Mouse (Mus musculus) hindlimb bud, embryonic 11.5 days (tissue): Measurements from ENCODE around the gene Gtf3c4.

Experiments
- DNase-seq: peaks from one replicate; pipeline ENCODE4 v3.0.0-alpha.2; 2012; ENCODE audit warnings: low read depth, low spot score; ENCODE audit errors: extremely low spot score

Gtf3c4 gene

DNA sequence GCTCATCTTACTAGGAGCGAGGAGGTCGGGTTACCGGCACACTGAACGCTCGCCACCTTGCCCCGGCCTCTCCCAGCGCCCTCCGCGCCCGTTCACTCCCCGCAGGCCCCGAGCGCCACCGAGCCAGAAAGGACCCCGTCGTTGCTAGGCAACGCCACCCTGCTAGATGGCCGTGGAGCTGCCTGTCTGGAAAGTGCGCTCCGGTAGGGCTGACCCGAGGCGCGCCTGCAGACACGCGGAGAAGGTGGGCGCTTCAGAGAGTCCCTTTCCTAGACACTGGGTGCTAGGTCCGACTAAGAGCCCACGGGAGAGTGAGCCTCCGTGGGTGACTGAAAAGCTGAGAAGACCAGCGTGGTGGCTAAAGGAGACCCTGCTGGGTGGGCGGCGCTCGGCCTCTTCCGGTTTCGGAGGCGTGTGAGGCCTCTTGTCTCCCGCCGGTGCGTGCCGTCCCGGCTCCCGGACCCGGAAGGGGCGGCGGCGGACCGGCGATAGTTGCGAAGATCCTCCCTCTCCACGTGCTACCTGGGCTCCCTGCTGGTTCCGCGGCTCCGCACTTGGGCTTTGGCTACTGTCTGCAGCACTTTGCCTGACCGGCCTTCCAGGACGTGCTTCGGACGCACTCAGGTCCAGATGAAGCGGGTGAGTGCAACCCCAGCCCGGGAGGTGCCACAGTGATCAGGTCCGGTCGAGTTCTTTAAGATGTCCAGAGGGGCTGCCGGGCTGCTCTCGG is at the start of gene Gtf3c4, which contains the start of gene Ddx31:
Gene Gtf3c4, minus strand, starts transcription at position 139 of the 730 bp plus-strand sequence.
Gene Ddx31, plus strand, starts transcription at position 185 of the 730 bp plus-strand sequence.
- DNase-seq, result peak; percentile 79

DNA sequence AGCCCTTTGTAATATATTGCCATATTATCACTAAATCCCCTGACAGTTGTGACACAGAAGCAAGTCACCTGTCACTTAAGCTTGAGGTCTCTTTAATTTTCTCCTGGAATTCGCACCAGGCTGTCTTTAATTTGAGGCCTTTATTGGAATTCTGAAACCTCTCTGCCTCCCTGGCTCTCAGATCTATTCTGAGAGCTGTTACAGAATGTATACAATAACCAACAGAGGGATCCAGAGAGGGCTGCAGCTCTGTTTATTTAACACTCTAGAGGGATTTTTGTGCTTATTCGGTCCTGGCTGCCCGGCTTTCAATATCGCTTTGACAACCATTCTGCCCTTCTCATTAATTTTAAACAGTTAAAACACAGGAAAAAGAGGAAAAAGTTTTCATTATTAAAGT is 44.8 kb upstream of the Gtf3c4 start:
- no peak for DNase-seq

DNA sequence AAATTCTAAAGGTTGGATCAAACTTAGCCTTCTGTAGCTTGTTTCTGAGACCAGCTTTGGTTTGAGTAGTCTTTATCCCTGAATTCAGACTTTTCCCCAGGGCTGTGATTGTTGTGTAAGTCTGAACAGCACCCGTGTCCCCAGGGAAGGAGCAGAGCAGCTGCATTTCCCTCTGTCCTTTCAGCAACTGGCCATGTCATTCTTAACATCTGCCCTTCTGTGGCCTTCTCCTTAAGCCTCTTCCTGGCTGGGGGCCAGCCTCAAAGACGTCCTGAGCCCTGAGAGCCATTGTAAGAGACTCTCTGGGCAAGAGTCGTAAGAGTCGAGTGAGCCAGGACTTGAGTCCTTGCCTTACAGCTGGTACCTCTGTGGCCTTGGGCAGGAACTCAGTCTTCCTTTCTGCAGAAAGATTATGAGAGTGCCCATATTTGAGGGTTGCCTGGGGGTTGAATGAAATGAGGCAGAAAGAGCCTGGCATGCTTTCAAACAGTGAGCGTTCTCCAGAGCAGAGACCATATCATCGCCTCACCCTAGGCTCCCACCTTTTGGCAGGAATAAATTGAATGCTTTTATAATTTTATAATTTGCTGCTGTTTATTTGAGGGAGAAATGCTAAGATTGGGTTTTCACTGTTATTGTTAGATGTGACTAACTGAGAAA is 42.8 kb upstream of the Gtf3c4 start:
- DNase-seq, result no peak

DNA sequence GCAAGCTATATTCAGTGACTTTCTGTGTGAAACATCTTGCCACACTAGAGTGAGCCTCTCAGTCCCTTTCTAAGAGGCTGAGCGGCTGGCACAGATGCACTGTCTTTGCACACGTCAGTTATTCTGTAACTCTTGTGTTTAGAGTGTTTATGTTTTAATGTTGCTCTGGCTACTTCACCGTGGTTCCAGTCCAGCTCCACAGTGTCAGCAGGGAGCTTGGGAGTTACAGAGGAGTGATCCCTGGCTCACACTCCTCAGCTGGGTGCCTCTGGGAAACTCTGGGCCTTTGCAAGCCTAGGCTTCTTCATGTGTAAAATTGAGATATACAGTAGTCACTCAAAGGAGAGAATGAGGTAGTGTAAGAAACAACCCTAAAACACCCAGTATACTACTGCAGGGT is 41.9 kb upstream of the Gtf3c4 start:
- no peak for DNase-seq

DNA sequence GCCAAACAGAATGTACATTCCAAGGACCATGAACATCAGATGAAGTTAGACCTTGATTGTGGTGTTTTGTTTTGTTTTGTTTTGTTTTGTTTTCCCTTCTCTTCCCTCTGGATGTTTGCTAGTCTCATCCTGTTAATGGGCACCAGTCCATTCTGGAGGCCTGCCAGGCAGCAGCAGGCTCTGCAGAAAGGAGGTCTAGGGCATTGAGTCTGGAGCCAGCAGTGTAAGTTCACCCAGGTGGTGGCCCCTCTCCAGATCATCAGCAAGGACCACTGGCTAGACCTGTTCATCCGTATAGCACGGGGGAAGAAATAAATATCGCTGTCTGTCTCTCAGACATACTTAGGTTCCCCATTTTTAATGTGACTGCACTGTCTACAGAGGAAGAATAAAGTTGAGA is 41.1 kb upstream of the Gtf3c4 start:
- no peak for DNase-seq

DNA sequence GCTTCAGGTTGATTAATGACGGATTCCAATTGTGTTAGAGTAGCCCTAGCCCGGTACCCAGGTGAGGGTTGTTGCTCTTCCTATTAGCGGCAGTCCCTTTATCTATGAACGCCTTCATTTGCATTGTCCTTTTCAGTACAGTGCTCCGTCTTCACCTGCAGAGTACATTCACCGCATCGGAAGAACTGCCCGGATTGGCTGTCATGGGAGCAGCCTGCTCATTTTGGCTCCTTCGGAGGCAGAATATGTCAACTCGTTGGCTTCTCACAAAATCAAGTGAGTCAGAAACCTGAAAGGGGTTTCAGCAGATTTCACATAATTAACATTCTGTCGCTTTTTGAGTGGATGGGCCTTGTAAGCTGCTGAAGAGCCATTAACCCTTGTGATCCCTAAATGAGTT is 35.4 kb upstream of the Gtf3c4 start:
- DNase-seq, result no peak

DNA sequence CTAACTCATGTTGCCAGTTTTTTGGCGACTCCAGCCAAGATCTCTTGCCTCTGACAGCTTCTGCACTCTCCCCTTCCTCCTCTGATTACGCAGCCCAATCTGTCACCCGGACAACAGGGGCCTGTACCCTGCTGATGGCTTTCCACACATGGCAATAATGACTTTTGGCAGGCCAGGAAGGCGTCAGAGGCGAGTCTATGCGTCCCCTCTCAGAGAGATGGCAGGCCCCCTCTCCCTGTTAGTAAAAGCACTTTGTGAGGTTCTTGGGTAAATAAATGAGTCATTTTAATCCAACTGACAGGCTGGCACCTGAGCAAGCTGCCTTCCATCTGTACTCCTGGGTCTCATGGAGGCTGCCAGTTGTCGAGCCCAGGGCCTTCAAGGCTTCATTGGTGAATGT is 27.3 kb upstream of the Gtf3c4 start:
- DNase-seq, result no peak

DNA sequence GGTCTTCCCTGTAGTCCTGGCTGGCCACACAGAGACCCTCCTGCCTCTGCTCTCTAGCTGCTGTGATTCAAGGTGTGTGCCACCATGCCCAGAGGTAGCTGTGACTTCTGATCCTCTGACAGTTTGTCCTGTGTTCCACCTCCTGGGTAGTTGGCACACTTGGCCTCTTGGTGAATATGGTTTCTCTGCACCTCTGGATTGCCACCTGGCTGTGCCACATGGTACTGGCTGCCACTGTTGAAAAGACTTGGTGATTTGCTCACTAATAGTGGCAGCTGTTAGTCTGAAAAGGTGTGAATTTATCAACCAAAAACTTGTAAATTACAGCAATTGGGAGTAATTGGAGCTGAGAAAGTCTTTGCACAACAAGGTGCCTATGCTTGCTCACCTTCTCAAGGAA is 23.7 kb upstream of the Gtf3c4 start:
- DNase-seq, result no peak

DNA sequence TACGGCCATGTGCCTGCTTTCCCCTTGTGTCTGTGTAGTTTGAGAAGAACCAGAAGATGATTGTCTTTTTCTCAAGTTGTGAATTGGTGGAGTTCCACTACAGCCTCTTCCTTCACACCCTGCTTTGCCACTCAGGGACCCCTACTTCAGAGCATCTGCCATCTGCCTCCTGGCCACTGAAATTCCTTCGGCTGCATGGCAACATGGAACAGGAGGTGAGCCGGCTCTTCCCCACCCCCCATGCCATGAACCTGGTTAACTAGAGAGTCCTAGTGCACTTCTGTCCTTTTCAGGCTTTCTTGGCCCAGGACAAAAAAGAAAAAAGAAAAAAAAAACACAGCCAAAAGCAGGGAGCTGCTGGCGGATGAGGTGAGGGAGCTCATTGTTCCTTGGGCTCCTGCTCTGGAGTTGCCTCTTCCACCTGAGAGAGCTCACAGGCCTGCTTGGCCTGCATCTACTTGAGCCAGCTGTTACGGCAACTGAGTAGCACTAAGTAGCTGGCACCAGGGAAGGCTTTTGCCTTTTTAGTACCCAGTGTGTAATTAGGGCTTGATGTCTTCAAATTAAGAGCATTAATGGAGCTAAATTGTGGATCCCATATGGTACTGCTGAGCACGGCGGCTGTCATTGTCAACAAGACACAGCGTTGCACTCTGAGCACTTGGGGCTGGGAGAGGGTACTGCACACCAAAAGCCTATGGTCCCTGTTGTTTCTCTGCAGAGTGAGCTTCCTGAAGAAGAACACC is 20.7 kb upstream of the Gtf3c4 start:
- no peak for DNase-seq

DNA sequence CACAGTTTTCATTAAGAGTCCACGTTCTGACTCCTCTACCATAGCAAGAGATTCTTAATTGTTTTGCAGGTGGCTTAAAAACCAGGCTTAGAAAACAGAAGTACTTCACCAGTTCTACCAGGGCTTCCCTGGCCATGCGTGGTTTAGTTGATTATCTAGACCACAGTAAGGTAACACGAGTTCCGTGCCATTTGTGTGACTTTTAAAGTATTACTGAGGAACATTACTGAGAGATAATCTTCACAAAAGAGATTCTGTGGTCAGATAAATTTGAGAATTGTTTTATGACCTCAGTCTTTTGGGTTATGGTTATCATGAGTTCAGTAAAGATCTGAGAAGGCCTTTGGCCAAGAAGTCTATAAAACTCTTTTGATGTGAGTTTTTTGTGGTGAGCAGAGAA is 19.1 kb upstream of the Gtf3c4 start:
- DNase-seq, result no peak

DNA sequence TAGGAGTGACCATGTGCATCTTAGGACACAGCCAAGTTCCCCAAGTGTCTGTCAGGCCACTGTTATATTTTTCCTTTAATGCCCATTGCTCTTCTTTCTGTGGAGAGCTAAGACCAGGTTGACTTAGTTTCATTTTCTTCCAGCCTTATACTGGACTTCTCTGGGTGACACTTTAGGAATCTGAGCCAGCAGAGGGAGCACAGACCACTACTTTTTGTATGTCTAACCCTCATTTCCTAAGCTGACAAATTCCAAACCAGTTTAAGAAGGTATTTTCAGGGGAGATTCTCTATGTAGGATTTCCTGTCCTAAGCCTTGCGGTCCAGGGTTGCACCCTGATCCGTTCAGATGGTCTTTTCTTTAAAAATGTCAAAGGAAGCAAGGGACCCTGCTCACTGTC is 15.6 kb upstream of the Gtf3c4 start:
- DNase-seq, result no peak

DNA sequence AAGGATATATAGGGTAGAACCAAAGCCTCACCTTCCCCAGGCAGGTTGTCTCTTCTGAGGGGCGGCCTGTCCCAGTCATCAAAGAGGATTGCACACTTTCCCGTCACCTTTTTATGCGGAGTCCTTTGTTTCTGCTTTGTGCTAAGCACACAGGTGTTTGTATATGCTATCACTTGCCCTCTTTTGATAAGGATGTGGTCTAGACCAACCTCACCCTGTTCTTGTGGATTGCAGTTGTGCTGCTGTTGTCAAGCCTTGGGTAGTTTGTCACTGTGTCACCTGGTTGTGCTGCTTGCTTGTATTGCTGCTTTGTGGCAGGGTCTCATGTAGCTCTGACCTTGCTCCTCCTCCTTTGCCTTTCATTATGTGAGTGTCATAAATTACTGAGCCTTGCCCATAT is 12.4 kb upstream of the Gtf3c4 start:
- DNase-seq, result no peak

DNA sequence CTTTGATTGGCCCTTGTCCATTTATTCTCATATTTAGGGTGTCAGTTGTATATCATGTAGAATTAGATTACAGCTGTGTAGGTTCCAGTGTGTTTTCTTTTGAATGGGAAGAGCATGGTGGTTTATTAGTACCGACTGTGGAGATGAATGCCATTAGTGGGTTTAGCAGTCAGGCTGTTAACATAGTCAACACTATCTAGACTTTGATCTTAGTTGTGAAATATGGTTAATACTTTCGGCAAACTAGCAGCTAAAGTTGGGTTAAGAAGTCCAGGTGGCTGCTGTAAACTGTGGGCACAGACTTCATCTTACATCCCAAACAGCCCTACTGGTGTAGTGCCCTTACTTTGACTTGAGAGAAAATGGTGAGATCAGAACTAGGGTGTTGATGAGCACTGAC is 8.7 kb upstream of the Gtf3c4 start:
- DNase-seq, result no peak

DNA sequence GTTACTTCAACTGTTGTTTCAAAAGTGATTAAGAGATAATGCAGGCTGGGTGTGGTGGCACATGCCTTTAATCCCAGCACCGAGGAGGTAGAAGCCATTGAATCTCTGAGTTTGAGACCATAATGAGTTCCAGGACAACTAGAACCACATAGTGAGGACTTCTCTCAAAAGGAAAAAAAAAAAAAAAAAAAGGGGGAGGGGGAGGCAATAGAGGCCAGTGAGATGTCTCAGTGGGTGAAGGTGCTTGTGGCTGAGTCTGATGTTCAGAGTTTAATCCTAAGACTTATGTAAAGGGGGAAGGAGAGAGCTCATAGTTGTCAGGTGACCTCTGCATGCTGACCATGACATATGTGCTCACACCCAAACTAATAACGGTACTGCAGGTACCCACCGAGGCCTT is 1.9 kb upstream of the Gtf3c4 start:
- no peak for DNase-seq

DNA sequence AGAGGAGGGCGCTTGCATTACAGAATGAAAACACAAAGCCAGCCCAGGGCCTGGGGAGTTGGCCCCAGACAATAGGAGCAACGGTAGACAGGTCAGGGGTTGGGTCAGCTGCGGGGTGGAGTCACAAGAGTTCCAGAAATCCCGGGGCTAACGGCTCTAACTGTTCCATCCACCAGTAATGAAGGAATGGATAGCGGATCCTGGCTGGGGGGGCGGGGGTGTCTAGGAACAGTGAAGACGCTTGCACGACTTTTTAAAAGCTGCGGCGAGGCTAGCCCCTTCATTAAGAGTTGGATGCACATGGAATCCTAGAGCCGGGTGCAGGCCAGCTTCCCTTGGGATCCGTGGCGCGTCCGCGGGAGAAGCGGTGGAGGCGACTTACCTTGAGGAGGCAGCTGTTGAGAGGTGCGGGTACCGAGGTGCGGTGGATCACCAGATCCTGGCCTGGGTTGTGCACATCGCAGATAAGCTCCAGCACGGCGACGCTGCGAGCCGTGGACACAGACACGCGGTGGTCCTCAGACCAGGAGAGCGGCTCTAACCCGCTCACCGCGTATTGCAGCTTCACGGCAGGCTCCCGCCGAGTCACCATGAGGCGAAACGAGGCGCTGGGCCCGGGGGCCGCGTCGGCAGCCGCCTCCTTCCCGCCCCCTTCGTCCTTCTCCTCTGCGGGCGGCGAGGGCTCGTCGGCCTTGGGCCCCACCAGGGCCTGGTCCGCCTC is 499 bp downstream of the Gtf3c4 start:
- no peak for DNase-seq

DNA sequence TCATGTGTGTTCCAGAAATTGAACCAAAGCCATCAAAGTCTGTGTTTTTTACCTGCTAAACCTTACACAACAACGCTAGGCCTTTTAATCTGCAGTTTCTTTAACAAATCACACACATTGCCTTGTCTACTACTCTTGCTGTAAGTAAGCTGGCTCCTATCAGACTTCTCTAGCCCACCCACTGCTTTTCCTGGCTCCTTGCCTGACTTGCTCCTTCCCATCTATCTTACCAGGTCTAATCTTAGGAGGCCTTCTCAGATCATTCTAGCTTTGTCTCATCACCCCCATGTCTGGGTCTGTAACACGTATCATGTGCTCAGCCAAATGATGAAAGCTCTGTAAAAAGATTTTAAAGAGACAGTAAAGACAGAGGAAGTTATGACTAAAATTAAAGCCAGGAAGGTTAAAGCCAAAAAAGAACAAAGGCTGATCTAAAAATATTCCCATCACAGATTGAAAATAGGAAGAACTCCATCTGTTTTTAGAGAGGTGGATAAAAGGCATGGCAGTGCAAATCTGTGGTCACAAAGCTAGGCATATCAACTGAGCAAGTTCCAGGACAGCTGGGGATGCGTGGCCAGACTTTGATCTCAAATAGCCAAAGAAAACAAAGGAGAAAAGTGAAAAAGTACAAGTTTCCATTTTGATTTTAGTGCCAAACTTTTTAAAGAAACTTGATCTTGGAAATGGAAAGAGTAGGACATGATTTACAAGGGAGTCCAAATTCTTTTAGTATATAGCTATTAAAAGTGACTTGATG is 3.8 kb downstream of the Gtf3c4 start:
- DNase-seq, result no peak

DNA sequence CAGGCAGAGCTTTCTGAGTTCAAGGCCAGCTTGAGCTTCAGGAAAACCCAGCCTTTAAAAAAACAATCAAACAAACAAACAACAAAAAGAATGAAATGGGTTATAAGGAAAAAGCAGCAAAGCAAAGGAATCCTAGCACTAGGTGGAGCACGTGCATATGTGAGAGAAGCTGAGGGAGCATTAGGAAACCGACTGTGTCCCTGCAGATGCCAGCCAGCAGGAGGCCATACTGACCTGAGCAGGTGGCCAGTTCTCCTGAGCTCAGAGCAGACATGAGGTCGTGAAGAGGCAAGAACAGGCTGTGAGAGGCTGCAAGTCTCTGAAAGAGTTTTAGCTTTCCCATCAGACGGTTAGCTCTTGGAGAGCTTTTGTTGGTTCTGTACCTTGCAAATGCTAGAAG is 10.9 kb downstream of the Gtf3c4 start:
- no peak for DNase-seq

DNA sequence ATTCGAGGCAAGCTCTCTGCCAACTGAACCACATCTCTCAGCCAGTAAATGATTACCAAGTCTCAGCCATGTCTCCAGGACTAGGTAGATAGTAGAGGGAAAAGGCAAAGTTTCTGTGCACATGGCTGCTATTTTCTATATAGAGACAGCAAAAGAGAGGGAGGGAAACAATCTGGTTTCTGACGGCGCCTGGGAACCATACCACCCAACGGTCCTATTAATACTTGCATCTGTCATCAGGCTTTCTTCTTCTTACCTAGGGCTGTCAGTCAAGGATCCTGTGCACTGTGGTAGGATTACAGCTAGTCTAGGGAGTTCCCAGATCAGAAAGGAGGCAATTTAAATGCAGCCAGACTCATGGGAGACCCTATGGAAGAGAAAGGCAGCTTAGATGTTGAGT is 21.3 kb downstream of the Gtf3c4 start:
- DNase-seq, result no peak

DNA sequence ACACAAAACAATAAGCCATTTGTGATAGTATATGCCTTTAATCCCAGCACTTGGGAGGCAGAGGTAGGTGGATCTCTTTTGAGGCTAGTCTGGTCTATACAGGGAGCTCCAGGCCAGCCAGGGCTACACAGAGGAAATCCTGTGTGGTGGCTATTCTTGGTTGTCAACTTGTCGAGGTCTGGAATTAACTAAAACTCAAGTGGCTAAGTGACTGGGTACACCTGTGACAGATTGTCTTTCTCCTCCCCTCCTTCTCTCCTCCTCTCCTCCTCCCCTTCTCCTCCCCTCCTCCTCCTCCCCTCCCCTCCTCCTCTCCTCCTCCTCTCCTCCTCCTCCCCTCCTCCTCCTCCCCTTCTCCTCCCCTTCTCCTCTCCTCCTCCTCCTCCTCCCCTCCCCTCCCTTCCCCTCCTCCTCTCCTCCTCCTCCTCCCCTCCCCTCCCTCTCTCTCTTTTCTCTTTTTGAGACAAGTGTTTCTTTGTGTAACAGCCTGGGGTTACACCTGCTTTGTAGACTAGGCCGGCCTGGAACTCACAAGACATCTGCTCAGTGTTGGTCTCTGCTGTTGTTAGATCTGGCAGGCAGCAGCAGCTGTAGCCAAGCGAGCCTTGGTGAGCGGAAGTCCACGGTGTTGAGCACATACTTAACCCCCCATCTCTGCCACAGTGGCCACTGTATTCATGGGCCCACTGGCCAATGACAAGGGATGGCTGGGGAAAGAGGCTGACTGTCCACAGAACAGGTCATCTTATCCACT is 29.7 kb downstream of the Gtf3c4 start:
- DNase-seq, result no peak

DNA sequence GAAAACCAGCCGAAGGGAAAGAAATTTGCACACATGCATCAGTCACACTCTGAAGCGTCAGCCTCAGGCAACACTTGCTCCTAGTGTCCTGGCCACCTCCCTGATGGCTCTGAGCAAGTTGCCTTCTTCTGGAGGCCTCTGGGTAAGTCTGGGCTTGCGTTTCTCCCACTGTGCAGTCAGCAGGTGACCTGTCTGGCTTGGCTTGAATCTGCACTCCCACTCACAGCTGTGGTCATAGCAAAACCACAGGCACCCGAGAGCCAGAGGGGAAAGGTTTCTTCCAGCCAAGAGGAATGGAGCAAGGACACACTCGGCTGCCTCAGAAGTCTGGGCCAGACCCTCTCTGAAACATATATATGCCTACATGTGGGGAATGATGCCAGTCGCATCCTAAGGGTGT is 31.3 kb downstream of the Gtf3c4 start:
- DNase-seq, result no peak
